Mouse (Mus musculus): ENCODE data around the gene Palm3. TPM values are rescaled to one million over a fixed set of nuclear protein-coding genes. Genes with fewer than 3 reads are reported as not detected.

Palm3 gene
- total and polyA plus RNA-seq, 3 experiments = 0.20 to 0.26 (median 0.21) TPM

DNA sequence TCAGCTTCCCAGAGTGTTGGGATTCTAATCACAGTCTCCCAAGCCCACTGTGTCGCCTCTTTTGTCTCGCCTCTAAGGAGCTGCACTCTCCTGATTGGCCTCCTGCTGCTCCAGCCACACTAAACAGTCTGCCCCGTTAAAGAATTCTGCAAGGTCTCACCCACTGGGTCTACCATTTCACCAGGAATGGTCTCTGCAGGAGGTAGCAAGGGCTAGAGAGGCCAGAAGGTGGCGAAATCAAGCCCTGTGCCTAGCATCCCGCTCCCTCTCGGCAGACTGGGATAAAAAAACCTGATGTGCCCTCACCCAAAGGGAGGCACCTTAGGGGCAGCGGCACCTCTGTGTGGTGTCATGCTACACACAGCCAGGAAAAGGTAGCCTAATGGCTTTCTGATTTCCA is 22.8 kb downstream of the Palm3 start:
- TF ChIP-seq CTCF (IDR thresholded peaks at IDR 0.05) = no peak
- no peak for TF ChIP-seq EP300 (IDR thresholded peaks at IDR 0.05; ENCODE audit: insufficient read depth, low read depth, low read length)
- no peak for TF ChIP-seq POLR2A (IDR thresholded peaks at IDR 0.05; ENCODE audit: insufficient read depth, low read depth, low read length)
- WGBS = 50% methylated on average over 7 of the region's 7 CpGs
- no peak overlapping the region for H3K4me3 ChIP-seq
- H3K36me3 ChIP-seq (ENCODE audit: control insufficient read depth, insufficient read depth, low read length) = no peaks in the 10 kb centered on the region
- no peaks in the 10 kb centered on the region; the same call in 1 of the 2 replicates for H3K27me3 ChIP-seq (ENCODE audit: control insufficient read depth, insufficient read depth, low read length)
- no peak overlapping the region for H3K9ac ChIP-seq (ENCODE audit: low read depth, low read length)
- DNase-seq = no peak
- intact Hi-C loops (cut with DNase I) = no loop called here
- no peaks in the 10 kb centered on the region for H3K79me2 ChIP-seq (replicated peaks; ENCODE audit: control insufficient read depth, insufficient read depth, low read length)
- H3K27ac ChIP-seq = no peak overlapping the region
- no peaks in the 10 kb centered on the region; the same call in 1 of the 2 replicates for H3K4me1 ChIP-seq (ENCODE audit: control insufficient read depth, insufficient read depth, low read length)

DNA sequence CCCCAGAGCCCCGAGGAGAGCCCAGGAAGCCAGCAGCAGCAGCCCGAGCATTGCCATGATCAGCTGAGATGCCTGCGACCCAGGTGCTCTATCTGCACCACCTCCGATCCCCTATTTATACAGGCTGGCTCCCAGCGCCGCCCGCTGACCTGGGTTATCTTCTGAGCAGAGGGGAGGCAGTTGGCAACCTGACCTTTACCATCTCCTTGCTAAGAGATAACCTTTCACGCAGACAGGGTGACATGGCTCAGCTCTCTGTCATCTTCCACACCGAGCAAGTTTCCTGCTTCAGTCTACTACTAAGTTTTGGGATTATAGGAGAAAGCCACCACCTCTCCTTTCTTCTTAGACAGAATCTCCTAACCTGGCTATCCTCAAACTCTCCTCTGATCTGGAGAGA is 23.6 kb downstream of the Palm3 start, which contains the start of gene Rln3:
TSS of gene Rln3 (minus strand) at position 101 of the 400 bp plus-strand sequence.
- no peaks in the 10 kb centered on the region for H3K36me3 ChIP-seq (ENCODE audit: control insufficient read depth, insufficient read depth, low read length)
- no peak for DNase-seq
- H3K9ac ChIP-seq (ENCODE audit: low read depth, low read length) = no peak within 1 kb of the TSS; the same call in 1 of the 2 replicates
- no peak within 1 kb of the TSS for H3K27ac ChIP-seq
- TF ChIP-seq POLR2A (IDR thresholded peaks at IDR 0.05; ENCODE audit: insufficient read depth, low read depth, low read length) (no peak), CTCF (IDR thresholded peaks at IDR 0.05) (no peak), EP300 (IDR thresholded peaks at IDR 0.05; ENCODE audit: insufficient read depth, low read depth, low read length) (no peak)
- H3K4me3 ChIP-seq = no peak within 1 kb of the TSS
- intact Hi-C loops (cut with DNase I) = no loop called here
- no peaks in the 10 kb centered on the region for H3K4me1 ChIP-seq (ENCODE audit: control insufficient read depth, insufficient read depth, low read length)
- H3K27me3 ChIP-seq (ENCODE audit: control insufficient read depth, insufficient read depth, low read length) = no peaks in the 10 kb centered on the region; the same call in 1 of the 2 replicates
- H3K79me2 ChIP-seq (replicated peaks; ENCODE audit: control insufficient read depth, insufficient read depth, low read length) = no peaks in the 10 kb centered on the region
- WGBS = 29% methylated on average over 9 of the region's 9 CpGs

DNA sequence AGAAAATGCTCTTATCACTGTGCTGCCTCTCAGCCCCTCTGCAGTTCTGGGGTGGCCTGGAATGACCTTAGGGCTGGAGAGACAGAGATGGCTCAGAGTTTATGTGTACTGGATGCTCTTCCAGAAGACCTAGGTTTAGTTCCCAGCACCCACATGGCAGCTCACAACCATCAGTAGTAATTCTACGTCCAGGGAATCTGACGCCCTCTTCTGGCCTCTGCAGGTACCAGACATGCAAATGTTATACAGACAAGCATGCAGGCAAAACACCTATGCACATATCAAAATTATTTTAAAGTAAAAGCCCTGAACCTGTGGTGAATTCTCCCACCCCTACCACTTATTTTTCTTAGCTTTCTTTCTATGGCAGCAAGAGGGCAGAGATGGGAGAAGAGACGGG is 25.2 kb downstream of the Palm3 start:
- Histone ChIP-seq H3K27me3 (ENCODE audit: control insufficient read depth, insufficient read depth, low read length) (no peaks in the 10 kb centered on the region; the same call in 1 of the 2 replicates), H3K4me3 (no peak overlapping the region), H3K27ac (no peak overlapping the region), H3K36me3 (ENCODE audit: control insufficient read depth, insufficient read depth, low read length) (no peaks in the 10 kb centered on the region), H3K79me2 (replicated peaks; ENCODE audit: control insufficient read depth, insufficient read depth, low read length) (no peaks in the 10 kb centered on the region), H3K9ac (ENCODE audit: low read depth, low read length) (no peak overlapping the region), H3K4me1 (ENCODE audit: control insufficient read depth, insufficient read depth, low read length) (no peaks in the 10 kb centered on the region)
- no peak for TF ChIP-seq EP300 (IDR thresholded peaks at IDR 0.05; ENCODE audit: insufficient read depth, low read depth, low read length)
- TF ChIP-seq CTCF (IDR thresholded peaks at IDR 0.05) = no peak
- TF ChIP-seq POLR2A (IDR thresholded peaks at IDR 0.05; ENCODE audit: insufficient read depth, low read depth, low read length) = no peak
- intact Hi-C loops (cut with DNase I) = no loop called here
- DNase-seq = no peak
- WGBS = 85% methylated on average over 3 of the region's 3 CpGs

DNA sequence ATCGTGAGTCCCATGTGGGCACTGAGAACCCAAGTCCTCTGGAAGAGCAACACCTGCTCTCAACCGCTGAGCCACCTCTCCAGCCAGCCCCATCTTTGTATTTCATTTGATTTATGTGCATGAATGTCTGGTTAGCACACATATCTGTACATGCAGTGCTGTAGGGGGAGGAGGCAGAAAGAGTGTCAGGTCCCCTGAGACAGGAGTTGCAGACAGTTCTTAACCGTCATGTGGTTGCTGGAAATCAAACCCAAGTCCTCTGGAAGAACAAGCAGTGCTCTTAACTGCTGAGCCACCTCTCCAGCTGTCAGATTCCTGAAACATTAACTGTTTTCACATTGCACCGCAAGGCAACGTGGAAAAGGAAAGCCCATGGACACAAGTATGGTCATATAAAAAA is 26.9 kb downstream of the Palm3 start:
- TF ChIP-seq EP300 (IDR thresholded peaks at IDR 0.05; ENCODE audit: insufficient read depth, low read depth, low read length) (no peak), CTCF (IDR thresholded peaks at IDR 0.05) (no peak), POLR2A (IDR thresholded peaks at IDR 0.05; ENCODE audit: insufficient read depth, low read depth, low read length) (no peak)
- no peaks in the 10 kb centered on the region; the same call in 1 of the 2 replicates for H3K27me3 ChIP-seq (ENCODE audit: control insufficient read depth, insufficient read depth, low read length)
- intact Hi-C loops (cut with DNase I) = no loop called here
- no peaks in the 10 kb centered on the region for H3K79me2 ChIP-seq (replicated peaks; ENCODE audit: control insufficient read depth, insufficient read depth, low read length)
- no peaks in the 10 kb centered on the region for H3K4me1 ChIP-seq (ENCODE audit: control insufficient read depth, insufficient read depth, low read length)
- no peaks in the 10 kb centered on the region for H3K36me3 ChIP-seq (ENCODE audit: control insufficient read depth, insufficient read depth, low read length)
- DNase-seq = no peak
- H3K4me3 ChIP-seq = no peak overlapping the region
- H3K9ac ChIP-seq (ENCODE audit: low read depth, low read length) = no peak overlapping the region
- no peak overlapping the region for H3K27ac ChIP-seq
- whole genome bisulfite sequencing = 72% methylated on average over 5 of the region's 5 CpGs

DNA sequence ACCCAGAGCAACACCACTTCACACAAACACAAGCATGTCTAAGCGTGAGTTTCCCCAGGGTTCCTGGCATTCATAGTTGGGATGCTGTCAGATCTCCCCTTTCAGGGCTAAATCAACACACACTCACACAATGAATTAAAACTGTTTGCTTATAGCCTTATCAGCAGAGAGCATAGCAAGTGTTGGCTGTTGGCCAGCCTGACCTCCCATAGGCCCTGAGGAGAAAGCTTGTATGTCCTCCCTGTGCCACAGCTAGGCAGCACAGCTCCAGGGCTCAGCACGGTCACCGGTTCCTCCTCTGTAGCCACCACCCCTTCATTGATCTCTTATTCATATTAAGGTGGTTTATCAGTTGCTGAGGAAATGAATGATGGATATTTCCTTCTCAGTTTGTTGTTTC is 31.5 kb downstream of the Palm3 start:
- 26% methylated on average over 3 of the region's 3 CpGs for WGBS
- H3K9ac ChIP-seq (ENCODE audit: low read depth, low read length) = no peak overlapping the region
- H3K4me1 ChIP-seq (ENCODE audit: control insufficient read depth, insufficient read depth, low read length) = no peaks in the 10 kb centered on the region
- no peaks in the 10 kb centered on the region for H3K79me2 ChIP-seq (replicated peaks; ENCODE audit: control insufficient read depth, insufficient read depth, low read length)
- no peaks in the 10 kb centered on the region for H3K36me3 ChIP-seq (ENCODE audit: control insufficient read depth, insufficient read depth, low read length)
- no peak for TF ChIP-seq POLR2A (IDR thresholded peaks at IDR 0.05; ENCODE audit: insufficient read depth, low read depth, low read length)
- no peaks in the 10 kb centered on the region for H3K27me3 ChIP-seq (ENCODE audit: control insufficient read depth, insufficient read depth, low read length)
- H3K4me3 ChIP-seq = no peak overlapping the region
- intact Hi-C loops (cut with DNase I) = no loop called here
- DNase-seq = no peak
- H3K27ac ChIP-seq = no peak overlapping the region

DNA sequence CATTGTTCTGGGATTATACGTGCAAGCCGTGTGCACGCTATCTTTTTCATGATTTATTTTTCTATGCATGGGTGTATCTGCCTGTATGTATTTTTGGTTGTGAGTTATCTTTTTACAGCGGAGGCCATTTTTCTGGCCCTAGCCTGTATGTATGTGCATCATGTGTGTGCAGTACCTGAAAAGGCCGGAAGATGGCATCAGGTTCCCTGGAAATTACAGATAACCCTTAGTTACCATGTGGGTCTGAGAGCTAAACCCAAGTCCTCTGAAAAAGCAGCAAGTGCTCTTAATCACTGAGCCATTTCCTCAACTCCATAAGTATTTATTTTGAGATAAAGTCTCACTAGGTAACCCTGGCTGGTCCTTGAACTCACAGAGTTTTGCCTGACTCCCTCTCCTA is 32.0 kb downstream of the Palm3 start:
- H3K9ac ChIP-seq (ENCODE audit: low read depth, low read length) = no peak overlapping the region
- H3K79me2 ChIP-seq (replicated peaks; ENCODE audit: control insufficient read depth, insufficient read depth, low read length) = no peaks in the 10 kb centered on the region
- WGBS = 69% methylated on average over 5 of the region's 5 CpGs
- intact Hi-C loops (cut with DNase I) = no loop called here
- no peaks in the 10 kb centered on the region for H3K27me3 ChIP-seq (ENCODE audit: control insufficient read depth, insufficient read depth, low read length)
- H3K4me3 ChIP-seq = no peak overlapping the region
- DNase-seq = no peak
- H3K36me3 ChIP-seq (ENCODE audit: control insufficient read depth, insufficient read depth, low read length) = no peaks in the 10 kb centered on the region
- H3K4me1 ChIP-seq (ENCODE audit: control insufficient read depth, insufficient read depth, low read length) = no peaks in the 10 kb centered on the region
- H3K27ac ChIP-seq = no peak overlapping the region
- TF ChIP-seq EP300 (IDR thresholded peaks at IDR 0.05; ENCODE audit: insufficient read depth, low read depth, low read length) (no peak), CTCF (IDR thresholded peaks at IDR 0.05) (no peak), POLR2A (IDR thresholded peaks at IDR 0.05; ENCODE audit: insufficient read depth, low read depth, low read length) (no peak)
